Mouse (Mus musculus) spleen, adult 18-20 months (tissue): Measurements from ENCODE around the gene Ms4a6d.
"Not testable (repeated sequence)": the region's sequence is repeated elsewhere in the genome, so short reads cannot be mapped to it uniquely, and the experiment has no call there.

ENCODE experiments used
- DNase-seq, 2 experiments: peaks; one replicate each; pipeline ENCODE4 v3.0.0; 2022; ENCODE audit warnings: mixed read lengths in 2 of 2

Gene Ms4a6d

GRCm38 (mm10) chr19:11604603-11605002 lies at the start of gene Ms4a6d:
TSS of gene Ms4a6d (minus strand) at chr19:11604849.
- no peak for DNase-seq

GRCm38 (mm10) chr19:11649564-11649963 lies 44.9 kb upstream of the Ms4a6d start:
- no peak for DNase-seq

GRCm38 (mm10) chr19:11646166-11646565 lies 41.5 kb upstream of the Ms4a6d start:
- no peak for DNase-seq

GRCm38 (mm10) chr19:11640732-11641131 lies 36.1 kb upstream of the Ms4a6d start, which contains the start of gene Ms4a3:
TSS of gene Ms4a3 (minus strand) at chr19:11640851.
- DNase-seq, result no peak

- no peak for DNase-seq
Measured at GRCm38 (mm10) chr19:11639038-11639437, 34.4 kb upstream of the Ms4a6d start.

- no peak for DNase-seq
Measured at GRCm38 (mm10) chr19:11635572-11635971, 30.9 kb upstream of the Ms4a6d start.

GRCm38 (mm10) chr19:11634330-11634729 lies 29.7 kb upstream of the Ms4a6d start:
- no peak for DNase-seq

- no peak for DNase-seq
Measured at GRCm38 (mm10) chr19:11633732-11634131, 29.1 kb upstream of the Ms4a6d start.

GRCm38 (mm10) chr19:11625231-11625630 lies 20.6 kb upstream of the Ms4a6d start:
- no peak for DNase-seq

GRCm38 (mm10) chr19:11624800-11625199 lies 20.2 kb upstream of the Ms4a6d start:
- DNase-seq, result no peak

- no peak for DNase-seq
Measured at GRCm38 (mm10) chr19:11623551-11623950, 18.9 kb upstream of the Ms4a6d start, which contains the start of gene Ms4a2. TSS of gene Ms4a2 (minus strand) at chr19:11623719.

- no peak for DNase-seq
Measured at GRCm38 (mm10) chr19:11617983-11618382, 13.3 kb upstream of the Ms4a6d start.

- no peak for DNase-seq
Measured at GRCm38 (mm10) chr19:11614805-11615204, 10.2 kb upstream of the Ms4a6d start.

GRCm38 (mm10) chr19:11613776-11614443 lies 9.3 kb upstream of the Ms4a6d start:
- DNase-seq, result no peak

GRCm38 (mm10) chr19:11613084-11613483 lies 8.4 kb upstream of the Ms4a6d start:
- DNase-seq, result no peak

GRCm38 (mm10) chr19:11612293-11612692 lies 7.6 kb upstream of the Ms4a6d start:
- DNase-seq, result no peak

- peak in 1 of 2 experiments; percentile 23 for DNase-seq
Measured at GRCm38 (mm10) chr19:11611541-11611945, 6.9 kb upstream of the Ms4a6d start.

- DNase-seq, result peak in 1 of 2 experiments; percentile 62
Measured at GRCm38 (mm10) chr19:11608172-11608571, 3.5 kb upstream of the Ms4a6d start.

GRCm38 (mm10) chr19:11602026-11602425 lies 2.6 kb downstream of the Ms4a6d start:
- peak in 1 of 2 experiments; percentile 39 for DNase-seq

GRCm38 (mm10) chr19:11601349-11601748 lies 3.3 kb downstream of the Ms4a6d start:
- no peak for DNase-seq

- DNase-seq, result no peak
Measured at GRCm38 (mm10) chr19:11589891-11590449, 14.7 kb downstream of the Ms4a6d start.

GRCm38 (mm10) chr19:11589205-11589604 lies 15.4 kb downstream of the Ms4a6d start:
- peak; percentile 18 to 25 for DNase-seq

- no peak for DNase-seq
Measured at GRCm38 (mm10) chr19:11574965-11575364, 29.7 kb downstream of the Ms4a6d start.

GRCm38 (mm10) chr19:11559560-11559959 lies 45.1 kb downstream of the Ms4a6d start:
- DNase-seq, result not testable (repeated sequence)
